Mouse (Mus musculus): ENCODE results near the gene Znhit6.

DNA sequence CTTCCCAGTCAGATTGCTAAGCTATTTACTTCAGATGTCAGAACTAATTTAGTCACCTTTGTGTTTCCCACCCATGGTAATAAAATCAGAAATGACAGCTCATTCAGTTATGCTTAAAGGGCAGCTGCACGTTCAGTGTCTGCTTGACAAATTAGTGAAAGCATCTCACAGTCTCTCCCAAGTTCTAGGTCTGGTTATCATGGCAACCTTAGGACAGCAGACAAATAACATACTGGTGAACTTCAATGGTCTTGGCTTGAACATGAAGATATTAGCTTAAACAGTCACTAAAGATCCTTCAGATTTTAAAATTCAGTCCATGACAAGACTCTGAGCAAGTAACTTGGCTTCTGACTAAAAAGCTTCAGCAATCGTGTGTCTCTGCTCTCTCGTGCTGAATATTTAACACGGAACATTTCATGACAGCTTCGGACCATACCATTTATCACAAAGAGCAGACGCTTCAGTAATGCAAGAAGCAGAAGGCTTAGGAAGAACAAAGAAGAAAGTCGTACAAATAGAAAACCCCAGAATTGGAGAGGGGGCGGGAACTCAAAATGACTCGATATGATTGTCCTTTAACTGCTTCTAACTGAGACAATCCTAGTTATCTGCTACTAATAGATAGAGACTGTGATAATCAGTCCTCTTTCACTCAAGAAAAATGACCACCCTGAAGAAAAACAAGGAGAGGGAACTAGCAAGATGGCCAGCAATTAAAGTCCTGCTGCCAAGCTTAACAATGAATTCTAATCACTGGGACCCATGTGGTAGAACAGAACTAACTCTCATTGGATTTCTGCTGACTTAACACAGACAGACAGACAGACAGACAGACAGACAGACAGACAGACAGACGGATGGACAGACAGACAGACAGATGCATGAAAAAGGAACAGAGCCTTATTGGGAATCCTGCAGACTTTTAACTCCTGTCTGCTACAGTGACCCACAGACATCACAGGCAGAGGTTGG lies 27.3 kb upstream of the Znhit6 start:
- TF ChIP-seq POLR2A (IDR thresholded peaks at IDR 0.05; ENCODE audit: insufficient read depth, low read length) (no peak), CTCF (IDR thresholded peaks at IDR 0.05; ENCODE audit: low read depth, low read length) (no peak), EP300 (IDR thresholded peaks at IDR 0.05; ENCODE audit: insufficient read depth, low read depth, low read length) (no peak)
